Mouse (Mus musculus) T-helper 17 cell (primary cell): Measurements from ENCODE around the gene Dact3.

Source experiments
- in situ Hi-C, 2 experiments: fragments of 300-600 bp; cut with MboI, MseI; formaldehyde crosslinking; loops; 1 replicate in 1 of 2; 2 replicates in 1 of 2; pipeline ENCODE4 v1.15.1; 2025; ENCODE audit warnings: high pct_unique_total_duplicates in 2 of 2

Gene Dact3

DNA sequence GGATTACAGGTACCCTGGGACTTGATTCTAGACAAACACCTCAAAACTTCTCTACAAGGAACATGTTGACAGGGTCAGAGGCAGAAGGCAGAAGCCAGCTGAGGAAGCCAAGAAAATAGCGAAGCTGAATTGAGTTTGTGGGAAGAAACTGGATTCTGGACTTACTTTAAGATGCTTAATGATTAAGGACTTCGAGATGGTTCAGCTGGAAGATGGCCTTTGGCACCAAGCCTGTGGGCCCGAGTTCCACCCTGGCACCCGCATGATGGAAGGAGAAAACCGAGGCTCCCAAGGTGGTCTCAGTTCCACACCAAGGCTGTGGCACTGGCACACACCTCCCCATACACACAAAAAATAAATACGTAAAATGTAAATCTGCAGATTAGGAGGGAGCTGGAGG, 15.4 kb downstream of the Dact3 start:
- in situ Hi-C loops: no loop called here

- in situ Hi-C loops: no loop called here
Observed at GRCm38 (mm10) chr7:16890944-16891343, 15.8 kb downstream of the Dact3 start.

GRCm38 (mm10) chr7:16891641-16892351, 16.7 kb downstream of the Dact3 start, which contains the start of gene Gng8:
Gene Gng8, plus strand, starts transcription at chr7:16891786.
- in situ Hi-C loops: no loop called here

- in situ Hi-C loops: no loop called here
Observed at GRCm38 (mm10) chr7:16892352-16892730, 17.2 kb downstream of the Dact3 start.

GRCm38 (mm10) chr7:16893612-16894011, 18.5 kb downstream of the Dact3 start:
- in situ Hi-C loops: no loop called here

DNA sequence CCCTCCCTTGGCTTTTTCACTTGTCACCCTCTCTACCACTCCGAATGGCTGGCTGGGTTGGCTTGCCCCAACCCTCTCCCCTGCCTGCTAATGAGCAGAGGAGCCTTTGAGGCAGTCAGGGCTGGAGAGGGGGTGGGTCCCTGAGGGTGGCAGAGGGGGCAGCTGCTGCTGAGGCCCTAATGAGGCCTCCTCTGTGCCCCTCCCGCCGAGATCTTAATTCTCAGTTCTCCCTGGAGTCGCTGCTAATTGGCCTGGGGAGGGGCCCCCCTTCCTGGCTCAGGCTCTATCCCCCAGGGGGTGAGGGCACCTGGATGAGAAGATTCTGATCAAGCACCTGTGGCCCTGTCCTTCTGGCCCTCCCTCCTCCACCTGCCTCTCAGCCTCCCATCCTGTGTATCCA, 19.2 kb downstream of the Dact3 start:
- in situ Hi-C loops: no loop called here

DNA sequence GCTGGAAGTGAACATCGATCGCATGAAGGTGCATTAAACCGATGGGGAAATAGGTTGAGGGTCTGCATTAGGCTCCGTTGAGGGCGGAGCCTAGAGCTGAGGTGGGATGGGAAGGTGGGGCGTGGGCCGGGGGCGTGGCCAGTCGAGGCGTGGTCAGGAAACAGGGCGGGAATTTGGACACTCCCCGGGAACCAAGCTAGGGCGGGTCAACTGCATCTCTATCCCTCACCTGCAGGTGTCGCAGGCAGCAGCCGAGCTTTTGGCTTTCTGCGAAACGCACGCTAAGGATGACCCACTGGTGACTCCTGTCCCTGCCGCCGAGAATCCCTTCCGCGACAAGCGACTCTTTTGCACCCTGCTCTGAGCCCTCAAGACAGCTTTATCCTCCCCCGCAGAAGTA, 19.9 kb downstream of the Dact3 start:
- in situ Hi-C loops: no loop called here

GRCm38 (mm10) chr7:16895511-16895910, 20.4 kb downstream of the Dact3 start:
- in situ Hi-C loops: no loop called here

DNA sequence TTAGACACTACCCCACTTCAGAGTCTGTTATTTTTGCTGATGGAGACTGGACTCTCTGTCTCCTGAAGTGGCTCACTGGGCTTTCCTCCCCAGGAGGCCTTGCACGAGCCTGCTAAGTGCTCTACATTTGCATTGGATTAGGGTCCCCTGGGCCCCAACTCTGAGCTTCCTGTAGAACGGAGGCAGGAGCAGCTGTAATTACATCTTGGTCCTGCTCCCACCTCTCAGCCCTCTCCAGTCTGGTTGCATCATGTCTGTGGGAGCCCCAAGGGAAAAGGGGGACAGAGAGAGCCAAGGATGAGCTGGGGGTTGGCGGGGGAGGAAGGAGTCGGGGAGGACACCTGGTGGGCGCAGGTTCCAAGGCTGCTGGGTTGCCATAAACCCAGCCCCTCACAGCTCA, 25.4 kb downstream of the Dact3 start:
- in situ Hi-C loops: loop anchor here in 1 of 2 experiments (5.0 kb wide), 1 partner anchor 33 kb away; no protein-coding TSS in a partner anchor

- in situ Hi-C loops: loop anchor here in 1 of 2 experiments (5.0 kb wide), 1 partner anchor 36 kb away; no protein-coding TSS in a partner anchor
Observed at GRCm38 (mm10) chr7:16903439-16903955, 28.4 kb downstream of the Dact3 start.

GRCm38 (mm10) chr7:16904120-16904675, 29.1 kb downstream of the Dact3 start:
- in situ Hi-C loops: loop anchor here in 1 of 2 experiments (5.0 kb wide), 1 partner anchor 37 kb away; no protein-coding TSS in a partner anchor

- in situ Hi-C loops: no loop called here
Observed at GRCm38 (mm10) chr7:16905491-16906021, 30.4 kb downstream of the Dact3 start.

- in situ Hi-C loops: no loop called here
Observed at GRCm38 (mm10) chr7:16906281-16906680, 31.2 kb downstream of the Dact3 start, which contains the start of gene Ptgir. Gene Ptgir, plus strand, starts transcription at chr7:16906490.

- in situ Hi-C loops: no loop called here
Observed at GRCm38 (mm10) chr7:16906889-16907559, 31.9 kb downstream of the Dact3 start.

- in situ Hi-C loops: no loop called here
Observed at GRCm38 (mm10) chr7:16907842-16908241, 32.7 kb downstream of the Dact3 start.

- in situ Hi-C loops: no loop called here
Observed at GRCm38 (mm10) chr7:16908367-16908766, 33.2 kb downstream of the Dact3 start.

GRCm38 (mm10) chr7:16908859-16909258, 33.7 kb downstream of the Dact3 start:
- in situ Hi-C loops: no loop called here

DNA sequence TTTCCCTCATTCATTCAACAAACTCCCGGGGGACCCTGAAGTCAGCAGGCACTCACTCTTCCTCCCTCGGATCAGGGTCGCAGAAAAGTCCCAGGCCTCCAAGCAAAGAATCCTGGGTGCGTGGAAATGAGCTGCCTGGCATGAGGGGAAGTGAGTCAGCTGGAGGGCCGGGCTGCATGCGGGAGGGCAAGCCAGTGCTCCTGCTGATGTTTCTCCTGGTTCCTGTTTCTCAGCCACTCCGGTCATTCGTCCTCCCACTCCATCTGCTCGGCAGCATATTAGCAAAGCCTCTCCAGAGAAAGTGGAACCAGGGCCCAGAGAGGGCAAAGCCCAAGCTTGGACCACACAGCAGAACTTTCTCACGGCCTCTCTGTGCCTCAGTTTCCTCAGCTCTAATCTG, 34.8 kb downstream of the Dact3 start:
- in situ Hi-C loops: no loop called here

DNA sequence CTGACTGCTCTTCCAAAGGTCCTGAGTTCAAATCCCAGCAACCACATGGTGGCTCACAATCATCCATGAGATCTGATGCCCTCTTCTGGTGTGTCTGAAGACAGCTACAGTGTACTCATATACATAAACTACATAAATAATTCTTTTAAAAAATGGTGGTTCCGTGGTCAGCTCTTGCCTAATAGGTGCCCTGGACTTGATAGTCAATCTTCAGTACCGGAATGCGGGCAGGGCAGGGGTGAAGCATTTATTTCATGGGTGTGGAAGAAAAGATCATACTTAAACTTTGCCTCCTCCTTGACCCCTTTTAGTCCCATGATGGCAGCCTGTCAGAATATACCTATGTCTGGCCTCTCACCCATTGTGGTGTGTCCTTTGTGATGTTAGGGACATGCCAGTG, 36.8 kb downstream of the Dact3 start:
- in situ Hi-C loops: no loop called here

GRCm38 (mm10) chr7:16912360-16912759, 37.2 kb downstream of the Dact3 start:
- in situ Hi-C loops: no loop called here

GRCm38 (mm10) chr7:16913806-16914452, 38.8 kb downstream of the Dact3 start:
- in situ Hi-C loops: no loop called here
